ENCODE assay signal across 21 mouse cellular contexts in genomic region chr5:113804395-113804966, GRCm38 (mm10). TPM values are rescaled to one million over a fixed set of nuclear protein-coding genes. Genes with fewer than 3 reads are reported as not detected.
DNase-seq lines count a peak whose midpoint lies in the region; ATAC-seq and TF ChIP-seq lines count a peak whose summit lies in the region.
"Had no signal": no experiment of that assay in that cellular context is flagged by ENCODE, and none has a peak within 500 bp of the region (broad histone marks: within the 10 kb centered on the region; RNA-seq: fewer than 3 reads in every experiment).

No protein-coding gene starts in this region.

- H3K4me1 ChIP-seq in intestine, postnatal 0 days (replicated peaks; ENCODE audit: control insufficient read depth, insufficient read depth, low read length) = no peaks in the 10 kb centered on the region
- H3K4me1 ChIP-seq in intestine, embryonic 16.5 days (ENCODE audit: control insufficient read depth, insufficient read depth, low read length) = peaks cover 24% of the 10 kb centered on the region
- peaks cover 82% of the 10 kb centered on the region for H3K4me1 ChIP-seq in limb, embryonic 10.5 days

- H3K36me3 ChIP-seq in intestine, postnatal 0 days (ENCODE audit: control insufficient read depth, insufficient read depth) = no peaks in the 10 kb centered on the region
- H3K36me3 ChIP-seq in intestine, embryonic 16.5 days (ENCODE audit: control insufficient read depth, insufficient read depth, low read length) = no peaks in the 10 kb centered on the region
- H3K36me3 ChIP-seq in limb, embryonic 10.5 days = no peaks in the 10 kb centered on the region
- H3K36me3 ChIP-seq: heart, embryonic 15.5 days; lung, embryonic 15.5 days; neural tube, embryonic 15.5 days had no signal

- no peak overlapping the region for H3K4me2 ChIP-seq in intestine, postnatal 0 days (replicated peaks; ENCODE audit: low read depth)
- H3K4me2 ChIP-seq in intestine, embryonic 16.5 days (ENCODE audit: low read depth, low read length) = no peak overlapping the region
- H3K4me2 ChIP-seq: forebrain, embryonic 13.5 days; heart, embryonic 15.5 days; lung, embryonic 15.5 days; neural tube, embryonic 15.5 days had no signal

- intact Hi-C loops in left cerebral cortex, postnatal 25 days (cut with DNase I) = no loop called here

- no peaks in the 10 kb centered on the region for H3K9me3 ChIP-seq in intestine, postnatal 0 days (ENCODE audit: control insufficient read depth)
- no peaks in the 10 kb centered on the region for H3K9me3 ChIP-seq in intestine, embryonic 16.5 days (ENCODE audit: control insufficient read depth, low read length)
- H3K9me3 ChIP-seq in limb, embryonic 10.5 days (replicated peaks) = no peaks in the 10 kb centered on the region
- H3K9me3 ChIP-seq: forebrain, embryonic 13.5 days; heart, embryonic 15.5 days; lung, embryonic 15.5 days; neural tube, embryonic 15.5 days had no signal

- H3K4me3 ChIP-seq in intestine, postnatal 0 days (ENCODE audit: low read depth, low read length) = no peak overlapping the region
- no peak overlapping the region for H3K4me3 ChIP-seq in intestine, embryonic 16.5 days (ENCODE audit: low read length)
- no peak overlapping the region for H3K4me3 ChIP-seq in limb, embryonic 10.5 days
- H3K4me3 ChIP-seq: forebrain, embryonic 13.5 days; heart, embryonic 15.5 days; lung, embryonic 15.5 days; neural tube, embryonic 15.5 days had no signal

- WGBS in intestine, postnatal 0 days = 55% methylated on average over 7 of the region's 7 CpGs
- 58% methylated on average over 7 of the region's 7 CpGs for WGBS in intestine, embryonic 16.5 days
- 51% methylated on average over 7 of the region's 7 CpGs for WGBS in limb, embryonic 10.5 days

- no peak overlapping the region for H3K9ac ChIP-seq in intestine, postnatal 0 days (ENCODE audit: low read depth, low read length)
- no peak overlapping the region for H3K9ac ChIP-seq in intestine, embryonic 16.5 days (ENCODE audit: low read depth, low read length)
- H3K9ac ChIP-seq: forebrain, embryonic 13.5 days; heart, embryonic 15.5 days; lung, embryonic 15.5 days; neural tube, embryonic 15.5 days had no signal

- no peak overlapping the region for H3K27ac ChIP-seq in intestine, postnatal 0 days (ENCODE audit: low read depth, low read length)
- no peak overlapping the region for H3K27ac ChIP-seq in intestine, embryonic 16.5 days (ENCODE audit: low read length)
- peak overlapping the region; percentile 76 for H3K27ac ChIP-seq in limb, embryonic 10.5 days
- H3K27ac ChIP-seq: forebrain, embryonic 13.5 days; heart, embryonic 15.5 days; lung, embryonic 15.5 days; neural tube, embryonic 15.5 days had no signal

- H3K27me3 ChIP-seq in intestine, postnatal 0 days (replicated peaks; ENCODE audit: control insufficient read depth, insufficient read depth, low read length) = no peaks in the 10 kb centered on the region
- H3K27me3 ChIP-seq in intestine, embryonic 16.5 days (replicated peaks; ENCODE audit: control insufficient read depth, insufficient read depth, low read length) = no peaks in the 10 kb centered on the region
- H3K27me3 ChIP-seq in limb, embryonic 10.5 days (ENCODE audit: low read depth, poor library complexity, severe bottlenecking) = no peaks in the 10 kb centered on the region
- H3K27me3 ChIP-seq: lung, embryonic 15.5 days; neural tube, embryonic 15.5 days had no signal

- no peak for ATAC-seq in intestine, postnatal 0 days
- no peak for ATAC-seq in intestine, embryonic 16.5 days
- no peak for ATAC-seq in erythroblast, adult 5-6 weeks (replicated peaks; ENCODE audit: low FRiP score, poor library complexity, severe bottlenecking)
- ATAC-seq: activated CD4-positive, CD25-positive, alpha-beta regulatory T cell, adult 4 months; forebrain, embryonic 13.5 days; hindbrain, embryonic 16.5 days had no signal

- TF ChIP-seq CTCF in intestine, postnatal 0 days (IDR thresholded peaks at IDR 0.05; ENCODE audit: low read depth) = peak; percentile 36

- peak; percentile 66 for DNase-seq in 3T3-L1 (ENCODE audit: low read depth, low spot score)
- peak; percentile 58 for DNase-seq in MN1 (ENCODE audit: low spot score)
- no peak for DNase-seq in limb, embryonic 10.5 days (ENCODE audit: low spot score)
- no peak for DNase-seq in left cerebral cortex, postnatal 25 days (ENCODE audit: low spot score in 2 of 2)
- DNase-seq in yolk sac, embryonic 10.5 days (ENCODE audit: low spot score) = no peak
- DNase-seq: adrenal gland, postnatal 10 days; cerebellum, postnatal 10 days; gastrocnemius, postnatal 14 days; kidney, adult 2 months; midbrain, embryonic 14.5 days; right cerebral cortex, postnatal 25 days; thymus, adult 18-20 months had no signal

RNA-seq across cellular contexts. Expression of gene Tmem119, which starts 4.2 kb away (rescaled TPM):
- polyA plus RNA-seq in intestine, postnatal 0 days (2015; fragmentation: Nextera tagmentation; extraction: Ambion mirVana) = 21.1 and 23.0 TPM in 2 replicates
- polyA plus RNA-seq in intestine, embryonic 16.5 days (2015; fragmentation: Nextera tagmentation; extraction: Ambion mirVana) = 56.6 and 63.7 TPM in 2 replicates
- polyA plus RNA-seq in limb, embryonic 10.5 days (2016; fragmentation: Nextera tagmentation; extraction: Ambion mirVana) = 159 and 218 TPM in 2 replicates
- 10 to 100 TPM; 23.3 to 25.6 TPM for total RNA-seq in left cerebral cortex, postnatal 25 days (2021)
- total RNA-seq in erythroblast, adult 5-6 weeks (2015; ENCODE audit: low replicate concordance) = 2.7 TPM in 1 of 2 replicates, not detected in the other
- total RNA-seq in erythroblast, adult 5-6 weeks (2017; ENCODE audit: low replicate concordance) = 1.1 TPM in 1 of 2 replicates, not detected in the other
- polyA plus RNA-seq: activated CD4-positive, CD25-positive, alpha-beta regulatory T cell, adult 4 months had no signal

RNA-seq across cellular contexts. Expression of gene Selplg, which starts 28.0 kb away (rescaled TPM):
- polyA plus RNA-seq in intestine, postnatal 0 days (2015; fragmentation: Nextera tagmentation; extraction: Ambion mirVana) = 2.9 and 3.2 TPM in 2 replicates
- polyA plus RNA-seq in intestine, embryonic 16.5 days (2015; fragmentation: Nextera tagmentation; extraction: Ambion mirVana) = 6.8 and 7.5 TPM in 2 replicates
- polyA plus RNA-seq in limb, embryonic 10.5 days (2016; fragmentation: Nextera tagmentation; extraction: Ambion mirVana) = 0.60 and 0.80 TPM in 2 replicates
- 10 to 100 TPM; 30.2 to 32.9 TPM for total RNA-seq in left cerebral cortex, postnatal 25 days (2021)
- total RNA-seq in erythroblast, adult 5-6 weeks (2015; ENCODE audit: low replicate concordance) = 85.1 and 133 TPM in 2 replicates
- total RNA-seq in erythroblast, adult 5-6 weeks (2017; ENCODE audit: low replicate concordance) = 30.2 and 34.8 TPM in 2 replicates

RNA-seq across cellular contexts. Expression of gene Iscu, which starts 31.9 kb away (rescaled TPM):
- 133 and 145 TPM in 2 replicates for polyA plus RNA-seq in intestine, postnatal 0 days (2015; fragmentation: Nextera tagmentation; extraction: Ambion mirVana)
- polyA plus RNA-seq in intestine, embryonic 16.5 days (2015; fragmentation: Nextera tagmentation; extraction: Ambion mirVana) = 99.0 and 114 TPM in 2 replicates
- polyA plus RNA-seq in limb, embryonic 10.5 days (2016; fragmentation: Nextera tagmentation; extraction: Ambion mirVana) = 106 and 112 TPM in 2 replicates
- total RNA-seq in left cerebral cortex, postnatal 25 days (2021) = 100 to 1,000 TPM; 110 to 116 TPM
- 137 and 178 TPM in 2 replicates for total RNA-seq in erythroblast, adult 5-6 weeks (2015; ENCODE audit: low replicate concordance)
- total RNA-seq in erythroblast, adult 5-6 weeks (2017; ENCODE audit: low replicate concordance) = 139 and 170 TPM in 2 replicates

RNA-seq across cellular contexts. Expression of gene Sart3, which starts 32.2 kb away (rescaled TPM):
- polyA plus RNA-seq in intestine, postnatal 0 days (2015; fragmentation: Nextera tagmentation; extraction: Ambion mirVana) = 9.1 and 9.2 TPM in 2 replicates
- polyA plus RNA-seq in intestine, embryonic 16.5 days (2015; fragmentation: Nextera tagmentation; extraction: Ambion mirVana) = 30.2 and 30.6 TPM in 2 replicates
- polyA plus RNA-seq in limb, embryonic 10.5 days (2016; fragmentation: Nextera tagmentation; extraction: Ambion mirVana) = 90.9 and 100 TPM in 2 replicates
- total RNA-seq in left cerebral cortex, postnatal 25 days (2021) = 10 to 100 TPM; 36.6 to 37.1 TPM
- 4.0 and 6.1 TPM in 2 replicates for total RNA-seq in erythroblast, adult 5-6 weeks (2015; ENCODE audit: low replicate concordance)
- total RNA-seq in erythroblast, adult 5-6 weeks (2017; ENCODE audit: low replicate concordance) = 13.8 and 23.1 TPM in 2 replicates

Comparison
In these comparisons a context has a peak if more than half of its experiments do, and no peak if none do; other contexts are left out.
1. DNase-seq: peak in 3T3-L1 (single experiment) and MN1 (single experiment); none in limb, embryonic 10.5 days (single experiment), left cerebral cortex, postnatal 25 days (0 of 2) and yolk sac, embryonic 10.5 days (single experiment).